Mouse (Mus musculus): ENCODE data around the gene Nppb. TPM values are rescaled to one million over a fixed set of nuclear protein-coding genes. Genes with fewer than 3 reads are reported as not detected.

The Nppb gene
- 2.5 and 6.2 TPM in 2 replicates for polyA plus RNA-seq (2011; ENCODE audit: insufficient read length, low read depth, missing spikeins)

DNA sequence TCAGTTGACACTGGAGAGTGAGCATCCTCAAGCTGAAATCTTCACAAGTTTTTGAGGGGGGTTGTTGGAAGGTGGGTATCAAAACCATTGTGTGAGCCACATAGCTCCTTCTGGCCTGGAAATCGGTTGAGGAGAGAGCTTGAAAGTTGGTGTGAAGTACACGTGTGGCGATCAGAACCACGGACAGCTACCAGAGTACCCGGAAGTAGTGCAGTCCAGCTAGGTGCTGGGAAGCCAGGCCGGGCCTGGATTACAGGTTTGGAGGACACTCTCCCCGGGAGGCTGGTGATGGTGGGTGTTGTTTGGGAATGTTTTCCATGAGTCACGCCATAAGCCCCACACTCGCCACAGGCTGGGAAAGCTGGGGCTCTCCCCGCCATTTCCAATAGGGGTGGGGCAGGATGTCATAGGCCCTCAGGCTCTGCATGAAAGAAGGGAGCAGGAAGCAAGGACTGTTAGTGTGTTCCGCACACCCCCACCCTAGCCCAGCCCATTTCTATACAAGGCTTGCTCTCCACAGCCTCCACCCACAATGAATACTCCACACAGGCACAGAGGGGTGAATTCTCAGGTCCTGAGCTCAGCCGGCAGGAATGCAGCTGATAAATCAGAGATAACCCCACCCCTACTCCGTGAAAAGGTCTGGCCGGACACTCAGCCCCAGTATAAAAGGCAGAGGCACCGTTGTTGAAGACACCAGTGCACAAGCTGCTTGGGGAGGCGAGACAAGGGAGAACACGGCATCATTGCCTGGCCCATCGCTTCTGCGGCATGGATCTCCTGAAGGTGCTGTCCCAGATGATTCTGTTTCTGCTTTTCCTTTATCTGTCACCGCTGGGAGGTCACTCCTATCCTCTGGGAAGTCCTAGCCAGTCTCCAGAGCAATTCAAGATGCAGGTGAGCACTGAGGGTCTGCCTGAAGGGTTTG lies at the start of gene Nppb:
Gene Nppb, plus strand, starts transcription at position 584 of the 928 bp plus-strand sequence.
- no peaks in the 10 kb centered on the region for H3K4me1 ChIP-seq (ENCODE audit: control insufficient read depth, insufficient read depth, low read length)
- H3K4me3 ChIP-seq (ENCODE audit: insufficient read depth, low read length): 0 out of 2 replicates have a peak within 1 kb of the TSS, but pooled peaks have one; percentile 13
- no peak for TF ChIP-seq CTCF (IDR thresholded peaks at IDR 0.05; ENCODE audit: borderline replicate concordance, insufficient read depth, low read length)
- TF ChIP-seq POLR2A (IDR thresholded peaks at IDR 0.05; ENCODE audit: low read depth, low read length): no peak; the same call in 1 of the 2 replicates
- no peak within 1 kb of the TSS for H3K27ac ChIP-seq (ENCODE audit: insufficient read depth, low read length)

DNA sequence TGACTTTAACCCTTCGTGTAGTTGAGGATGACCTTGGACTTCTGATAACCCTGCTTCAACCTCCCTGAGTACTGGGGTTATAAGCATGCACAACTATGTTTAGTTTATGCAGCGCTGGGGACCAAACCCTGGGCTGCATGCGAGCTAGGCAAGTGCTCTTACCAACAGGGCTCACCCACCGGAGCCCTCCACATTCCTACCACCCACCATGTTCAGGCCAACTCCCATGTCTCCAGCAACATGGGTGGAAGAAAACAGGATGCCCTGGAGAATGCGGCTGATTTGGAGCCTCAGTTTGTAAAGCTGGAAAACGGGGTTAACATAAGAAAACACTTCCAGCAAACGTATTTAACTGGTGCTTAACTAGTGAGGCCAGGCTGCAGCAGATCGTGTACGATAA lies 49.7 kb upstream of the Nppb start:
- Histone ChIP-seq H3K4me3 (ENCODE audit: insufficient read depth, low read length) (peak overlapping the region; percentile 75), H3K4me1 (ENCODE audit: control insufficient read depth, insufficient read depth, low read length) (peaks cover 5% of the 10 kb centered on the region; the same call in 1 of the 2 replicates), H3K27ac (ENCODE audit: insufficient read depth, low read length) (no peak overlapping the region)
- TF ChIP-seq POLR2A (IDR thresholded peaks at IDR 0.05; ENCODE audit: low read depth, low read length) (no peak), CTCF (IDR thresholded peaks at IDR 0.05; ENCODE audit: borderline replicate concordance, insufficient read depth, low read length) (no peak)

DNA sequence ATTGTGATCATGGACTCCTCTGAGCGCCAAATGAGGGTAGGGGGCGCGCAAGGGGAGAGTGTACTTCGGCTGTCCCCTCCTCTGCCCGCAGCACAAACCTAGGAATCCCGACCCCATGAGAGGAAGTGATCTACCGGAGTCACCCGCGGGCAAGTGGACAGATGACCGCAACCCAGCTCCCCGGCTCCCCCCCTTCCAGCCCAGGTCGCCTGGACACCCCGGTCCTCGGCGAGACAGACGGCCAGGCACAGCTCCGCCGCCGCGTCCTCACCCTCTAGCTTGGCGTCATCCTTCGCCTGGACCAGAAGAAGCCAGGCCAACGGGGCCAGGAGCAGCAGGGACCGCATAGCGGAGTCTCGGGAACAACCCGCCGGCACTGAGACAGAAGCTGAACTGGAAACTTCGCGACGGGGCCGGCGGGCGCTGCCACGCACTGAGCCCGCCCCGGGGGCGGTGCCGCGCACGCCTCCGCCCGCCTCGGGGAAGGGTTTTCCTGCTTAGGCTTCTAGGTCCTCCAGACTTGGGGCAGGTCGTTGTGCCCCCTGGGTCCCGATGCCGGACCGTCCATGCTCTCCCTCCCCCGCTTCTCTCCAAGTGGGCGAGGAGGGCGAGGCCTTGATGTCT lies 49.1 kb upstream of the Nppb start, which contains the start of gene Plod1:
Gene Plod1, minus strand, starts transcription at position 437 of the 624 bp plus-strand sequence.
- Histone ChIP-seq H3K27ac (ENCODE audit: insufficient read depth, low read length) (peak within 1 kb of the TSS; percentile 41; the same call in 1 of the 2 replicates), H3K4me3 (ENCODE audit: insufficient read depth, low read length) (peak within 1 kb of the TSS; percentile 75), H3K4me1 (ENCODE audit: control insufficient read depth, insufficient read depth, low read length) (peaks cover 5% of the 10 kb centered on the region; the same call in 1 of the 2 replicates)
- TF ChIP-seq CTCF (IDR thresholded peaks at IDR 0.05; ENCODE audit: borderline replicate concordance, insufficient read depth, low read length) (no peak), POLR2A (IDR thresholded peaks at IDR 0.05; ENCODE audit: low read depth, low read length) (peak; percentile 98)

DNA sequence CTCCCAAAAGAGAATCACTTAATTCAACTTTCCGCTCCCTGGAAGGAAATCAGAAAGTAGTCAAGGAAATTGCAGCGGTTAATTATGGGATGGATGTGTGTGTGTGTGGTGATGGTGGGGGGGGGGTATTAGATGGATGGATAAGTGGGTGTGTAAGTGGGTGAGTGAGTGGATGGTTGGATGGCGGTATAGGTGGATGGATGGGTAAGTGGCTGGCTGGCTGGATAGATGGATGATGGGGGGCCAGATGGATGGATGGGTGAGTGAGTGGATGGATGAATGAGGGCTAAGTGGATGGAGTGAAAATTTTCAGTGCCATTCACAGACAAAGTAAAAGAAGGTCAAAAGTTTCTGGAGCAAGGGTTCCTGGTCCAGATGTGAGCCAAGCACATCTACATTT lies 48.6 kb upstream of the Nppb start:
- H3K4me3 ChIP-seq (ENCODE audit: insufficient read depth, low read length): peak overlapping the region; percentile 75

DNA sequence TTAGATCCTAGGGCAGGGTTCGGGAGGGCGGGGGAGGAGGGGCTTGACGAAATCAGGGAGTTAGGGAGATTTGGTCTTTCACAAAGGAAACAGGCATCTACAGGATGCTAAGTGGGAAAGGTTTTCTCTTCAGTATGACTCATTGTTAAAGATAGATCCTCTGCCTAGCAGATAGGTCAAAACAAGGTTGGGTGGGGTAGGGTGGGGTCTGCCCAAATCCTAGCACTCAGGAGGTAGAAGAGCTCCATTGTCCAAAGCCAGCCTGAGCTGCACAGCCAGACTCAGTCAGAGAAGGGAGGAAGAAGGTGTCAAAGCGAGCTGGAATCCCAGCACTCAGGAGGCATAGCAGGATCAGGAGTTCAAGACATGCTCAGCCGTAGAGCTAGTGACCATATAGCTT lies 48.1 kb upstream of the Nppb start:
- Histone ChIP-seq H3K4me1 (ENCODE audit: control insufficient read depth, insufficient read depth, low read length) (peaks cover 11% of the 10 kb centered on the region; the same call in 1 of the 2 replicates), H3K27ac (ENCODE audit: insufficient read depth, low read length) (no peak overlapping the region), H3K4me3 (ENCODE audit: insufficient read depth, low read length) (no peak overlapping the region)
- TF ChIP-seq CTCF (IDR thresholded peaks at IDR 0.05; ENCODE audit: borderline replicate concordance, insufficient read depth, low read length) (no peak), POLR2A (IDR thresholded peaks at IDR 0.05; ENCODE audit: low read depth, low read length) (no peak)

More for the DNA sequence above, 48.6 kb upstream of the Nppb start:
- Histone ChIP-seq H3K27ac (ENCODE audit: insufficient read depth, low read length) (no peak overlapping the region), H3K4me1 (ENCODE audit: control insufficient read depth, insufficient read depth, low read length) (peaks cover 7% of the 10 kb centered on the region; the same call in 1 of the 2 replicates)
- TF ChIP-seq CTCF (IDR thresholded peaks at IDR 0.05; ENCODE audit: borderline replicate concordance, insufficient read depth, low read length) (no peak), POLR2A (IDR thresholded peaks at IDR 0.05; ENCODE audit: low read depth, low read length) (no peak)

DNA sequence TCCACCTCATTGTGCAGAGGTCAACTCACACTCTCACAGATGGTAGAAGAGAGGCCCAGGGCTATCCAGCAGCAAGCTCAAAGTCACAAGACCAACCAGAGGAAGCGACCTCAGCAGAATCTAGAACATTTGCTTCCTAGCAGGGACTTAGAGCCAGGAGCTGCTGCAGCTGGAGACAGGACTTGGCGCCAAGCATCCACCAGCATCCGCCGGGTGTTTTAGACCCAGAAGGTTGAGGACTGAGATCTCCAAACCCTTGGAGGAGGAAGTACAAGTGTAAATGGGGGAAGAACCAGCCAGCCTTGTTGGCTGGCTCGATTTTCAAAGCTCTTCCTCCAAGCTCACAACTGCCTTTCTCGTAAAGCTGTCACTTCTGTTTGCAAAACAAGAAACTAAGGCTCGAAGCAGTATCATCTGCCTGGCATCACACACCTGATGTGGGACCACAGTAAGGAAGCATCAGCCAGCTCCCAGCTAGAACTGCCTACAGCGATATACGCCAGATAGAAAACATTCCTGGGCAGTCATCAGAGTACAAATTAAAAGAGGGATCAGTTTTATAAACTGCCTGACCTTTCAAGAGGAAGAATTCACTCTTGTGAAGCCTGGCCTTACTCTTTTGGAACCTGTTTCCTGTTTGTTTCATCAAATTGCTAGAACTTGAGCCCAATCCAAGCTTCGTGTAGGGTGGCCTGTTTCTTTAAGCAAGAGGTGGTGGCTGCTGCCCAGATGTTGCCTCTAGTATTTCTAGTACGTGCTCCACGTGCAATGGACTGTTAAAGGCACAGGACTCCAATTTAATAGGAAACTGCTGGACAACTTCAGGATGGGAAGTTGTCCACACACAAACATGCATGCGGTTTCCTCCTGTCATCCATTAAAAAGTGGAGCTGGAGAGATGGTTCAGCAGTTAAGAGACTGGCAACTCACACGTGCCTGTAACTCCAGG lies 47.2 kb upstream of the Nppb start:
- H3K27ac ChIP-seq (ENCODE audit: insufficient read depth, low read length): no peak overlapping the region; the same call in 1 of the 2 replicates
- no peak overlapping the region for H3K4me3 ChIP-seq (ENCODE audit: insufficient read depth, low read length)
- TF ChIP-seq POLR2A (IDR thresholded peaks at IDR 0.05; ENCODE audit: low read depth, low read length) (no peak), CTCF (IDR thresholded peaks at IDR 0.05; ENCODE audit: borderline replicate concordance, insufficient read depth, low read length) (no peak)
- H3K4me1 ChIP-seq (ENCODE audit: control insufficient read depth, insufficient read depth, low read length): peaks cover 11% of the 10 kb centered on the region; the same call in 1 of the 2 replicates

DNA sequence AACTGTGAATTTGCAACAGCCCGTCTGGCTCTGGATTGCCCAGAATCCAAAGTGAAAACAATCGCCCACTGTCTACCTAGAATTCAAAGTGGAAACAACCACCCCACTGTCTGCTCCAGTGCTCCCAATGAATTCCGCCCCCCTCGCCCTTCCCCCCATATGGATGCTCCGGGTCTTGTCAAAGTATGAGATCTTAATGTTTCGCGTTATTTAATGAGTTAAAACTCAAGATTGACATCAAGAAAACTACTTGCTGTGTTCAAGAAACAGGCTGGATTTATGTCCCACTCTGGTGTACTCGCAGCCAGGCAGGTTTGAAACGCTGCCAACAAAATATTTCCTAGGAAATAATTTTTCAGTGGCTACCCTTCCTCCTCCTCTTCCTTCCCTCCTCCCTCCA lies 45.5 kb upstream of the Nppb start:
- TF ChIP-seq CTCF (IDR thresholded peaks at IDR 0.05; ENCODE audit: borderline replicate concordance, insufficient read depth, low read length): no peak
- TF ChIP-seq POLR2A (IDR thresholded peaks at IDR 0.05; ENCODE audit: low read depth, low read length): no peak
- H3K4me1 ChIP-seq (ENCODE audit: control insufficient read depth, insufficient read depth, low read length): peaks cover 11% of the 10 kb centered on the region; the same call in 1 of the 2 replicates
- H3K27ac ChIP-seq (ENCODE audit: insufficient read depth, low read length): peak overlapping the region; percentile 78
- no peak overlapping the region for H3K4me3 ChIP-seq (ENCODE audit: insufficient read depth, low read length)

DNA sequence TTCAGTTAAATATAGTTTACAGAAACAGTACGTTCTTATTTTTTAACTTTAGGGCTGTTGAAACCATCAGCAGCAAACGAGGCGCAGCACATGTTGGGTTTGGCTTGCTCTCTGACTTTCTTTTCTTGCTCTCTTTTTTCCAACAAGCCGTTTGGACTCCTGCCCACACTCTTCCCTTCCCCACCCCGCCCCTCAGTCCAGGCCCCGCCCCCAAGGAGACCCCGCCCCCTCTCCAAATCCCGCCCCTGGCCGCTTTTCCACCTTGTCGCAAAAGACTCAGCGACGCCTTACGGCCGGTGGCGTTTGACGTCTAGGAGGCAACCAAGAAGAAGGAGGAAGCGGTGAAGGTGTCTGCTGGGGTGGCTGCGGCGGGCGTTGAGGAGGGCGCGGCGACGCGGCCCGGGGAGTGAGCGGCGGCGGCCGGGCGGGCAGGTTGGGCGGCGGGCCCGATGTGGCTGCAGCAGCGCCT lies 45.0 kb upstream of the Nppb start, which contains the start of gene 2510039O18Rik:
Gene 2510039O18Rik, plus strand, starts transcription at position 320 of the 469 bp plus-strand sequence.
- Histone ChIP-seq H3K27ac (ENCODE audit: insufficient read depth, low read length) (peak within 1 kb of the TSS; percentile 78), H3K4me1 (ENCODE audit: control insufficient read depth, insufficient read depth, low read length) (peaks cover 11% of the 10 kb centered on the region; the same call in 1 of the 2 replicates), H3K4me3 (ENCODE audit: insufficient read depth, low read length) (peak within 1 kb of the TSS; percentile 88)
- TF ChIP-seq POLR2A (IDR thresholded peaks at IDR 0.05; ENCODE audit: low read depth, low read length) (peak; percentile 87), CTCF (IDR thresholded peaks at IDR 0.05; ENCODE audit: borderline replicate concordance, insufficient read depth, low read length) (no peak)

All from embryonic fibroblast, embryonic 13.5 days (primary cell).